18 mouse cellular contexts compared by ENCODE assay signal in the genomic region with DNA sequence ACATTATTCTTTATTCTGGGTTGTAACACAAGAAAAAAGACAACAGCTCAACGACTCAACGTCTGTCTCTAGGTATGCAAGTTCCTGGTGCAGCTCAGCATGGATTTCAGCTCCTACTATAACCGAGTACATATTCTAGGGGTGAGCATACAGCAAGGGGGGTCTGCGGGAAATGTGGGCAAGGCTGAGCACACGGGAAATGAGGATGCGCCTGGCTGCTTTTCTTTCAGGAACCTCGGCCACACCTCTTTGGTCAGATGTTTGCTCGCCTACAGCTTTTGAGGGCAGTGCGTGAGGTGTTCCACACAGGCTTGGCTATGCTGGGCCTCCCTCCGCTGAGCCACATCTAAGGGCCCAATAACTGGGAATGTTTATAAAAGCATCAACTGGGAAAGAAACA.
"Had no signal": no experiment of that assay in that cellular context is flagged by ENCODE, and none has a peak within 500 bp of the region (broad histone marks: within the 10 kb centered on the region; RNA-seq: fewer than 3 reads in every experiment).

No protein-coding gene starts in this region.

- DNase-seq: lung, embryonic 14.5 days; lung, postnatal 10 days; lung, postnatal 4 days; midbrain, embryonic 14.5 days; retina, postnatal 1 day; right cerebral cortex, adult 18-20 months; right cerebral cortex, postnatal 25 days; right cerebral cortex, postnatal 4 days; spleen, adult 18-20 months; thymus, adult 18-20 months; thymus, postnatal 14 days; thymus, postnatal 36 days had no signal

- H3K27ac ChIP-seq: midbrain, embryonic 10.5 days; midbrain, embryonic 12.5 days; neural tube, embryonic 13.5 days; neural tube, embryonic 15.5 days had no signal

- H3K4me2 ChIP-seq: lung, embryonic 14.5 days; midbrain, embryonic 12.5 days; neural tube, embryonic 13.5 days; neural tube, embryonic 15.5 days had no signal

- ATAC-seq: midbrain, embryonic 16.5 days had no signal

- H3K9ac ChIP-seq: lung, embryonic 14.5 days; midbrain, embryonic 12.5 days; neural tube, embryonic 15.5 days had no signal

- H3K9me3 ChIP-seq: midbrain, embryonic 10.5 days; midbrain, embryonic 12.5 days; neural tube, embryonic 13.5 days; neural tube, embryonic 15.5 days had no signal

- H3K4me3 ChIP-seq: midbrain, embryonic 12.5 days; myocyte; neural tube, embryonic 13.5 days; neural tube, embryonic 15.5 days had no signal

- H3K27me3 ChIP-seq: midbrain, embryonic 12.5 days; neural tube, embryonic 13.5 days; neural tube, embryonic 15.5 days had no signal
